Mouse (Mus musculus): ENCODE results near the gene Vkorc1.

Vkorc1 gene

DNA sequence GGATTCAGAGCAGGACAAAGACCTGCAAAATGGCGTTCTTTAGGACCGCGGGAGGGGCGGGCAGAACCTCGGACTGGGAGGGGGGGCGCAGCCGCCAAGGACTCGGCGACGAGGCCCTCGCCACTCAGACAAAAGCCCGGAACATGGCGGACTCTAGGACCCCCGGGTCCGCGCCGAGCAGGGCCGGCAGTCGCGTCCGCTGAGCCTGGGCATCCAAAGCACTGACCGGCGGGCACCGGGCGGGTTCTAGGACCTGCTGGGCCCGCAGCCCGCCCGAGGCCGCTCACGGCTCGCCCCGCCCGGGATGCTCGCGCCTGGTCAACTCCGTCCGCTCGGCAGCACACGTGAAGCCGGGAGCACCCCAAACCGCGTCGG is 19.8 kb downstream of the Vkorc1 start:
- peak; percentile 95 for DNase-seq

DNA sequence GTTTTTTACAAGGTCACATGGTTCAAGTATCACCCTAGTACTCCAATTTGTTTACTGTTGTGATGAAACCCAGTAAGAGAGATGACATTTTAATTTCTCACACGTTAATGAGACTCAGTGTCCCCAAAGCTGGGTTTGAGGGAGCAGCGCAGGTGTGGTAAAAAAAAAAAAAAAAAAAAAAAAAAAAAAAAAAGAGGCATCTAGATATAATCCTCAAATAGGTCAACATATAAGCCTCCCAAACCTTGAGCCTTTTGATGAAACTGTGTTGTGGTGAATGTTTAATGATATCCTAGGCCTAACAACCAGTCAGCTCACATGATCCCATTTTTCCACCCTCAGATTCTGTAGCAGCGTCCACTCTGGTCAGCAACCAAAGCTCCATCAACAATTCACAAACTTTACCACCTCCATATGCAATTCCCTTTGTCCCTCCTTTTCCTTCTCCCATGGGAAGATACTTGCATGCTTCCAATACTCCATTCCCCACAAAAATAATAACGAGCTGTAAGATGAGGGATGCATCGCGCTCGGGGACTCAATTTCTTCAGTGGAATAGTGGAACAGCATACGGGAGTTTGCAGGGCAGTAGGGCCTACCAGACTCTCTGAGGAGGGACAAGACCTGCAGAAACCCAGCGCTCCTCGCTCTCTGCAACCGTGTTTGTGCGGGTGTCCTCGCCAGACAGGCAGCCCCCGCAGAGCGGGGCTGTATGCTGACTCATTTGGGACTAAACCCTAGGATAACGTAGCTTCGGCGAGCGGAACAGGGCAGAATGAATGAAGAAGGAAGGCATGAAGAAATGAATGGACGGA is 20.4 kb downstream of the Vkorc1 start:
- no peak for DNase-seq

DNA sequence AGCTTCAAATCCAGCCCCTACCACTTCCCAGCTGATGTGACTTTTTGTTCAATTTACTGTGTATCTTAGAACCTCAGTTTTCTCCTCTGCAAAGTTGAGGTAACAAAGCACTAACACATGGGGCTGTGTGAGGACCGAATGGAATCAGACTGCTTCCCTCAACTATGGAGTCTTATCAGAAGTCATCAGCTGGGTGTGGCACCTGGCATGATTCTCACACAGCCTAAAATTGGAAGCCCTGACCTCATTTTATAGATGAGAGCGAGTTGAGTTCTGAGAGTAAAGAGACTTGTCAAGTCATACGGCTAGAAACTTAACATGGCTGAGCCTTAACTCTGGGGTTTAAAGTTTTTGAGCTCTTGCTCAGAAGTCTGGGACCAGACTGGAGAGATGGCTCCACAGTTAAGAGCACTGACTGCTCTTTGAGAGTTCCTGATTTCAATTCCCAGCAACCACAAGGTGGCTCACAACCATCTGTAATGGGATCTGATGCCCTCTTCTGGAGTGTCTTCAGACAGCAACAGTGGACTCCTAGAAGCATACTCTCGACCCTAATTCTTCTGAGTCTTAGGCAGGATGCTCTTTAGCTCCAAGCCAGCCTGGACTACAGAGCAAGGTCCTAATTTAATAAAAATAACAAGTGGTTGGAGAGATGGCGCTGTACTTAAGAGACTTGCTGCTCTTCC is 25.1 kb downstream of the Vkorc1 start:
- no peak for DNase-seq

DNA sequence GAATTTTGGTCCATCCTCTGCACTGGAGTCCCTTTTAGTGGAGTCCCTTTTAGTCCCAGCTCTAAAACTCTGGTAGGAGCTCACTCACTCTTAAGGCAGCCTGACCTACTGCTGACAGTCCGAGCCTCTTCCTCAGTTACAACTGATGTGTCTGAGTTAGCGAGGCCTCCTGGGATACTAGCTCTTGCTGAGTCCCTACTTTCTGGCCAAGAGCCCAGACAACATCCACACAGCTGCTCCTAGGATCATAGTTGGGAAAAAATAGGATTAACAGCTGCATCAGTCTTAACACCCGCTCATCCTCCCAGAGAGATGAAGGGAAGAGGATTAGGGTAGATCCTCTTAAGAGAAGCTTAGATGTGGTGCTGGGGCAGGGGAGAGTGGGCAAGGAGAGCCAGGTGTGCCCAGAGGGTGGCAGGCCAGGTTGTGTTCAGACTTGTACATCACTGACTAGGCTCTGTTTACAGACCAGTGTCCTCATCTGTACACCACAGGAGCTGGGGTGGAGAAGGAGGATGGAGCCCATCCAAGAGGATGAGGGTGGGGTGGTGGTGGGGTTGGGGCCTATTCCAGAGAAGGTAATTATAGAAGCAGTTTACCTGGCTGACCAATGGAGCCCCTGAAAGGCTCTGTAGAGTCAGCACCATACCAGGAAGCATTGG is 26.1 kb downstream of the Vkorc1 start:
- peak; percentile 15 for DNase-seq

DNA sequence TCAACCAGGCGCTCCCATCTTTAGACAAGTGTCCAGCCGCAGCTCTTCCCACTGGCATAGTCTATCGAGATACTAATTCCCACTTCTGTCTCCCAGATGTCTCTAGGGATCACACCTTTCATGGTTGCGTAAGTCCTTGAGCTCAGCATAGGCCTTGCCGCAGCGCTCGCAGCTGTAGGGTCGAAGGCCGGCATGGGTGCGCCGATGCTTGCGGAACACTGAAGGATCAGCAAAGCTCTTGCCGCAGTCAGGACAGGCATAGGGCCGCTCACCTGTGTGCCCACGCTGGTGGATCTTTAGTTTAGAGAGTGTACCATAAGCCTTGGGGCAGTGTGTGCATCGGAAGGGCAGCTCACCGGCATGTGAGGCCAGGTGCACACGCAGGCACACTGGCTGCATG is 27.8 kb downstream of the Vkorc1 start:
- no peak for DNase-seq

DNA sequence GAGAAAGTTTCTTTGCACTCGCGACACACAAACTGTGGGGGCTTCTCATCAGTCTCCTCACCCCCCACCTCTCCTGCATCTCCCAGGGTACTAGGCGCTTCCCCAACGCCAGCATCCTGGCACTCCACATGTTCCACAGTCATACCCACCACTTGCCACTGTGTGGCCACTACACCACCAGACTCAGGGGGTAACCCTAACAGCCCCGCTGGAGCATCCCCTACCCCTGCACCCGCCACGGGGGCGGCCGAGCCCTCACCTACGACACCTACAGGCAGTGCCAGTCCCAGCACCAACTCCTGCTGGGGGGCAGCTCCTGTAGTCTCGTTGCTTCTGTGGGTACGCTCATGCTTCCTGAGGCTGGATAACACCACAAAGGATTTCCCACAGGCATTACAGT is 29.0 kb downstream of the Vkorc1 start:
- DNase-seq, result no peak

DNA sequence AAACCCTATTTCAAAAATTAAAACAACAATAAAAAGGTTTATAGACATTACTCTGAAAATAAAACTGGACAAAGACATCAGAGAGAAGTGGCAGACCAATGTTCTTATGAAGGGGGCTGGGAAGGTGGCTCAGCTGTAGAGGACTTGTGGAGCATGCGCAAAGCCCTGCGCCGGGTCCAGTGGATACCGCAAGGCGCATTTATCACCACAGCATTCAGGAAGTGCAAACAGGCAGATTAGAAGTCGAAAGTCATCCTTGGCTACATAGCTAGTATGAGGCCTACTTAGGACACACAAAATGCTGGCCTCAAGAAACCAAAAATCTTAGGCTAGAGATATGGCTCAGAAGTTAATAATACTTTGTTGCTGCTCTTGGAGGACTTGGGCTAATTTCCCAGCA is 37.2 kb downstream of the Vkorc1 start:
- no peak for DNase-seq

DNA sequence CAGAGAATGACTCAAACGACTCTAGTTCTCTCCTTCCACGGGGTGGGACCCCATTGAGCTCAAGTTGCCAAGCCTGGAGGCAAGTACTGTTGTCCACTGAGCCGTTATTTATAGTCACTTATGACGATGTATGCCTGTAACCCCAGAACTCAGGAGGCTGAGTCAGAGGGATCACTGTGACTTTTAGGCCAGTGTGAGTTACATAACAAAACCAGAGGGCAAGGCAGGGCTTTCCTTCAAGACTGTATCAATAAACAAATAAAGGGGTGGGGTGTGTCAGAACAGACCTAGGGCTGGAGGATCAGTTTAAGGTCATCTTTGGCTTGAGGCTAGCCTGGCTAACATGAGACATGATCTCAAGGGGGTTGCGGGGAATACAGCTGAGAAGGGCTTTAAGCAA is 44.5 kb downstream of the Vkorc1 start:
- DNase-seq, result no peak

DNA sequence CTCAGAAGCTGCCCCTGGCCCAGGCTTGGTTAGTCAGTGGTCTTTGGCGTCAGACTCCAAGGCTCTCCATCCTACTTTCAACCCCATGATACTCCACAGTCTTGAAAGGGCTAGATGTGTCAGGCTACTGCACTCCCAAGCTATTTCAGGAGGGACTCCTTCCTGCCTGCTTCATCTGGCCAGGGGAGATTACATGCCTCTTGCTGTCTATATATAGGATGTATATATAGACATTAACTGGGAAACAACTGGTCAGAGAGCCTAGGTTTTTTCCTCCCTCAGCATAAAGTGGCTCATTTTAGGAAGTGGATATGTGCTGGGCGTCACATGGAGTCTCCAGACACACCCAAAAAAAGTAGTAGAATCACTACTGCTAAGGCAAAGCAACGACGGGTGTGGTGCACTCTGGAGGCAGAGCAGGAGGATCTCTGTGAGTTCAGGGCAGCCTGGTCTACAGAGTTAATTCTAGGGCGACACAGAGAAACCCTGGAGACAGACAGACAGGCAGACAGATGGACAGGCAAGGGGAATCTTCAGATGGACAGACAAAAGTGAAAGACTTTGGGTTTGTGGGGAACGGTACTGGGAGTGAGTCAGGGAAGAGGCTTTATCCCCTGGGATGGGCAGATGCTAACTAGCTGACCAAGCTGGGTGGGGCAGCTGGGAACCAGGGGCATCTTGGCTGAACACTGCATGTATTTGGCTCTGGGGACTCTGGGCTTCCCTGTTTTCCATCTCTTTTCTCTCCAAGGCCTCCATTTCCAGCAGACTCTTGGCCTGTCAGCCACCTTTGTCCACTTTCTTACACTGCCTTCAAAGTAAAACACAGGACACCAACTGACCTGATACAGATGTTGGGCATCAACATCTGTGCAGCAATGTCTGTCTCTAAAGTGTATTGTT is 45.2 kb downstream of the Vkorc1 start:
- no peak for DNase-seq
